Mouse (Mus musculus): ENCODE measurements around the gene Rabl2. TPM values are rescaled to one million over a fixed set of nuclear protein-coding genes. Genes with fewer than 3 reads are reported as not detected.

The Rabl2 gene
- total and polyA plus RNA-seq, 3 experiments, result 2.7 to 5.8 (median 2.9) TPM

DNA sequence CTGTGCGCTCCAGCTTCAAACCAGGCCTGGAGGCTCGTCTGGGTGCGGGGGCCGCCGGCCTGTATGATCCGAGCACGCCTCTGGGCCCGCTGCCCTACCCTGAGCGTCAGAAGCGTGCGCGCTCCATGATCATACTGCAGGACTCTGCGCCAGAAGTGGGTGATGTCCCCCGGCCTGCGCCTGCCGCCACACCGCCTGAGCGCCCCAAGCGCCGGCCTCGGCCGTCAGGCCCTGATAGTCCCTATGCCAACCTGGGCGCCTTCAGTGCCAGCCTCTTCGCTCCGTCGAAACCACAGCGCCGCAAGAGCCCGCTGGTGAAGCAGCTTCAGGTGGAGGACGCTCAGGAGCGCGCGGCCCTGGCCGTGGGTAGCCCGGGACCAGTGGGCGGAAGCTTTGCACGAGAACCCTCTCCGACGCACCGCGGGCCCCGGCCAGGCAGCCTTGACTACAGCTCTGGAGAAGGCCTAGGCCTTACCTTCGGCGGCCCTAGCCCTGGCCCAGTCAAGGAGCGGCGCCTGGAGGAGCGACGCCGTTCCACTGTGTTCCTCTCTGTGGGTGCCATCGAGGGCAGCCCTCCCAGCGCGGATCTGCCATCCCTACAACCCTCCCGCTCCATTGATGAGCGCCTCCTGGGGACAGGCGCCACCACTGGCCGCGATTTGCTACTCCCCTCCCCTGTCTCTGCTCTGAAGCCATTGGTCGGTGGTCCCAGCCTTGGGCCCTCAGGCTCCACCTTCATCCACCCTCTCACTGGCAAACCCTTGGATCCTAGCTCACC, 43.7 kb downstream of the Rabl2 start:
- Histone ChIP-seq H3K4me3 (replicated peaks in 1 of 3; ENCODE audit: low read depth in 2 of 3, low read length in 2 of 3, poor library complexity in 1 of 3) (no peak overlapping the region), H3K9ac (ENCODE audit: insufficient read depth, low read depth) (no peak overlapping the region), H3K27me3 (replicated peaks) (peaks cover 77% of the 10 kb centered on the region), H3K27ac (ENCODE audit: insufficient read depth, low read depth) (no peak overlapping the region), H3K9me3 (replicated peaks; ENCODE audit: low read length) (peaks cover 5% of the 10 kb centered on the region), H3K4me2 (ENCODE audit: insufficient read depth, low read depth, poor library complexity, severe bottlenecking) (no peak overlapping the region), H3K4me1 (ENCODE audit: control insufficient read depth in 1 of 2, insufficient read depth in 2 of 2) (no peaks in the 10 kb centered on the region), H3K79me2 (replicated peaks; ENCODE audit: control insufficient read depth, extremely low read depth, insufficient read depth, poor library complexity, severe bottlenecking) (no peaks in the 10 kb centered on the region), H3K36me3 (replicated peaks in 1 of 2; ENCODE audit: control insufficient read depth in 1 of 2, insufficient read depth in 1 of 2, low read length in 1 of 2) (no peaks in the 10 kb centered on the region)
- dilution Hi-C loops (cut with MboI; ENCODE audit: extremely low pct_ligation_motif_present, extremely low pct_unique_long_range_greater_than_20kb, low sequenced_read_pairs), result no loop called here
- no peak for TF ChIP-seq USF1 (IDR thresholded peaks at IDR 0.05; ENCODE audit: low read depth, low read length)
- no peak for TF ChIP-seq MAX (IDR thresholded peaks at IDR 0.05; ENCODE audit: low read length)
- TF ChIP-seq PAX5 (IDR thresholded peaks at IDR 0.05; ENCODE audit: low read length), result no peak
- no peak for TF ChIP-seq ZKSCAN1 (IDR thresholded peaks at IDR 0.05; ENCODE audit: borderline replicate concordance, low read depth, low read length)
- TF ChIP-seq ETS1 (conservative IDR thresholded peaks at IDR 0.05; ENCODE audit: low read depth, low read length), result no peak
- TF ChIP-seq MAZ (IDR thresholded peaks at IDR 0.05; ENCODE audit: low read depth, low read length), result no peak
- TF ChIP-seq E2F4 (IDR thresholded peaks at IDR 0.05; ENCODE audit: insufficient replicate concordance, low read depth, low read length), result no peak
- TF ChIP-seq IRF4 (IDR thresholded peaks at IDR 0.05; ENCODE audit: low read depth, low read length), result no peak
- TF ChIP-seq MYC (IDR thresholded peaks at IDR 0.05; ENCODE audit: low read depth, low read length), result no peak
- TF ChIP-seq UBTF (IDR thresholded peaks at IDR 0.05; ENCODE audit: low read depth, low read length), result no peak
- TF ChIP-seq TBP (conservative IDR thresholded peaks at IDR 0.05; ENCODE audit: low read depth, low read length), result no peak
- no peak for TF ChIP-seq USF2 (conservative IDR thresholded peaks at IDR 0.05; ENCODE audit: low read depth, low read length)
- DNase-seq (ENCODE audit: extremely low read depth), result no peak
- in situ Hi-C loops (cut with MboI; ENCODE audit: low pct_ligation_motif_present, low pct_unique_long_range_greater_than_20kb, low sequenced_read_pairs), result no loop called here

DNA sequence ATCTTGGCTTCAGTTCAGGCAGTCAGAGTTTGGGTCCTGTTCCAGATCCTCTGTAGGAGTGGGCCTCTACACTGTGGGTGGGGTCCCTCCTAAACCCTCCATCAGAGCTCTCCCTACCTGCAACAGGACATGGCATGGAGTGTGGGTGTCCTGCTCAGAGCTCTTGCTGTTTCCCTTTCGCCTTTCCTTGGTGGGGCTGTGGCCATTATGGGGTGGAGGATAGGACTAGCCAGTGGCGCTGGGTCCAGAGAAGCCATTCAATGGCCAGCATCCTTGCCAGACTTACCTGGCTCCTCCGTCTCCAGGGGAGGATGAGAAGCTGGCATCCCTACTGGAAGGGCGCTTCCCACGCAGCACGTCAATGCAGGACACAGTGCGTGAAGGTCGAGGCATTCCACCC, 44.4 kb downstream of the Rabl2 start:
- in situ Hi-C loops (cut with MboI; ENCODE audit: low pct_ligation_motif_present, low pct_unique_long_range_greater_than_20kb, low sequenced_read_pairs) (no loop called here), dilution Hi-C loops (cut with MboI; ENCODE audit: extremely low pct_ligation_motif_present, extremely low pct_unique_long_range_greater_than_20kb, low sequenced_read_pairs) (no loop called here)
- no peaks in the 10 kb centered on the region for H3K4me1 ChIP-seq (ENCODE audit: control insufficient read depth in 1 of 2, insufficient read depth in 2 of 2)
- TF ChIP-seq SMC3 (IDR thresholded peaks at IDR 0.05; ENCODE audit: low read depth, low read length), result no peak
- no peak for TF ChIP-seq ZNF384 (IDR thresholded peaks at IDR 0.05; ENCODE audit: low read depth, low read length)
- TF ChIP-seq UBTF (IDR thresholded peaks at IDR 0.05; ENCODE audit: low read depth, low read length), result no peak
- TF ChIP-seq EP300 (IDR thresholded peaks at IDR 0.05; ENCODE audit: low read length), result no peak
- TF ChIP-seq JUND (conservative IDR thresholded peaks at IDR 0.05; ENCODE audit: low read depth, low read length), result no peak
- no peak for TF ChIP-seq MAFK (IDR thresholded peaks at IDR 0.05; ENCODE audit: insufficient replicate concordance, low read length)
- TF ChIP-seq TBP (conservative IDR thresholded peaks at IDR 0.05; ENCODE audit: low read depth, low read length), result no peak
- TF ChIP-seq POLR2AphosphoS2 (IDR thresholded peaks at IDR 0.05; ENCODE audit: low read depth, low read length), result no peak
- TF ChIP-seq CHD2 (IDR thresholded peaks at IDR 0.05; ENCODE audit: low read length), result no peak
- no peak for TF ChIP-seq KAT2A (IDR thresholded peaks at IDR 0.05; ENCODE audit: insufficient replicate concordance, low read length)
- no peak for TF ChIP-seq PAX5 (IDR thresholded peaks at IDR 0.05; ENCODE audit: low read length)
- no peak for TF ChIP-seq TCF12 (IDR thresholded peaks at IDR 0.05; ENCODE audit: low read depth, low read length)
- TF ChIP-seq NELFE (IDR thresholded peaks at IDR 0.05; ENCODE audit: low read depth, low read length), result no peak
- no peak for TF ChIP-seq IRF4 (IDR thresholded peaks at IDR 0.05; ENCODE audit: low read depth, low read length)
- TF ChIP-seq HCFC1 (IDR thresholded peaks at IDR 0.05; ENCODE audit: low read depth, low read length), result no peak
- no peak for TF ChIP-seq MAX (IDR thresholded peaks at IDR 0.05; ENCODE audit: low read length)
- no peak for TF ChIP-seq BHLHE40 (IDR thresholded peaks at IDR 0.05; ENCODE audit: low read depth, low read length)
- no peak for TF ChIP-seq RAD21 (IDR thresholded peaks at IDR 0.05; ENCODE audit: low read depth, low read length)
- no peak for TF ChIP-seq SIN3A (IDR thresholded peaks at IDR 0.05; ENCODE audit: low read length)
- TF ChIP-seq ETS1 (conservative IDR thresholded peaks at IDR 0.05; ENCODE audit: low read depth, low read length), result no peak
- peaks cover 5% of the 10 kb centered on the region for H3K9me3 ChIP-seq (replicated peaks; ENCODE audit: low read length)
- H3K27me3 ChIP-seq (replicated peaks), result peaks cover 73% of the 10 kb centered on the region
- H3K36me3 ChIP-seq (replicated peaks in 1 of 2; ENCODE audit: control insufficient read depth in 1 of 2, insufficient read depth in 1 of 2, low read length in 1 of 2), result no peaks in the 10 kb centered on the region
- H3K4me3 ChIP-seq (replicated peaks in 1 of 3; ENCODE audit: low read depth in 2 of 3, low read length in 2 of 3, poor library complexity in 1 of 3), result no peak overlapping the region
- DNase-seq (ENCODE audit: extremely low read depth), result no peak
- no peak overlapping the region for H3K4me2 ChIP-seq (ENCODE audit: insufficient read depth, low read depth, poor library complexity, severe bottlenecking)
- H3K79me2 ChIP-seq (replicated peaks; ENCODE audit: control insufficient read depth, extremely low read depth, insufficient read depth, poor library complexity, severe bottlenecking), result no peaks in the 10 kb centered on the region
- no peak overlapping the region for H3K9ac ChIP-seq (ENCODE audit: insufficient read depth, low read depth)
- no peak overlapping the region for H3K27ac ChIP-seq (ENCODE audit: insufficient read depth, low read depth)

All from CH12.LX (cell line).